Mouse (Mus musculus) small intestine, adult 2 months (tissue): ENCODE measurements around the gene Mok.

Experiments used
- CTCF ChIP-seq: fragments of 200-500 bp; IDR thresholded peaks from 2 replicates; pipeline ENCODE4 v1.5.1; 2012; ENCODE audit warnings: low read depth, mild to moderate bottlenecking, control low read depth, inconsistent platforms, low read length, moderate library complexity, mixed read lengths; ENCODE audit not compliant: insufficient replicate concordance, insufficient read length; ENCODE audit errors: extremely low read depth
- POLR2A ChIP-seq: fragments of 200-500 bp; IDR thresholded peaks from 2 replicates; pipeline ENCODE4 v1.6.1; 2012; ENCODE audit warnings: low read depth, mild to moderate bottlenecking, control low read depth, inconsistent platforms, low read length, moderate library complexity

DNA sequence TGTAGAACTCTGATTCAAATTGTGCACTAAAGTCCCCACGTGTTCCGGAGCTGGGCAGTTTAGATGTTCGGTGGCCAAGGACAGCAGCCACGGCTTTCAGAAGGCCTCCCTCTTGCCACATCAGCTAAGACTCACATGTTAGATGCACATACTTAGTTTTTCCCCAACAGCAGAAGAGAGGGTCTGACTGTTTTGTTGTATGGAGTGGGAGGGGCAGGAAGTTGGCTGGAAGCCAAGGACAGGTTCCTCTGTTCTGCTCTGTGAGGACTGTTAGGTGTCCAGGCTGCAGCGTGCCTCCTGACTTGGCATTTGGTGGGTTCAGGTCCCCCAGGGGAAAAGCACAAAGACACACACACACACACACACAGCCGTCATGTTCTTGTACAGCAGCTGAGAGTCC is 45.7 kb downstream of the Mok start:
- no peak for TF ChIP-seq CTCF
- no peak for TF ChIP-seq POLR2A
